Mouse (Mus musculus) B cell, adult 62 days (primary cell): ENCODE results near the gene Abcd4. TPM values are rescaled to one million over a fixed set of nuclear protein-coding genes. Genes with fewer than 3 reads are reported as not detected.

Source experiments
- total RNA-seq: library from RNA; stranded (reverse); gene quantifications from 4 replicates; pipeline ENCODE4 v1.2.4, GENCODE M21; 2023

The Abcd4 gene
- 17.5 to 20.0 TPM (median 18.4 TPM) in 4 replicates for total RNA-seq

DNA sequence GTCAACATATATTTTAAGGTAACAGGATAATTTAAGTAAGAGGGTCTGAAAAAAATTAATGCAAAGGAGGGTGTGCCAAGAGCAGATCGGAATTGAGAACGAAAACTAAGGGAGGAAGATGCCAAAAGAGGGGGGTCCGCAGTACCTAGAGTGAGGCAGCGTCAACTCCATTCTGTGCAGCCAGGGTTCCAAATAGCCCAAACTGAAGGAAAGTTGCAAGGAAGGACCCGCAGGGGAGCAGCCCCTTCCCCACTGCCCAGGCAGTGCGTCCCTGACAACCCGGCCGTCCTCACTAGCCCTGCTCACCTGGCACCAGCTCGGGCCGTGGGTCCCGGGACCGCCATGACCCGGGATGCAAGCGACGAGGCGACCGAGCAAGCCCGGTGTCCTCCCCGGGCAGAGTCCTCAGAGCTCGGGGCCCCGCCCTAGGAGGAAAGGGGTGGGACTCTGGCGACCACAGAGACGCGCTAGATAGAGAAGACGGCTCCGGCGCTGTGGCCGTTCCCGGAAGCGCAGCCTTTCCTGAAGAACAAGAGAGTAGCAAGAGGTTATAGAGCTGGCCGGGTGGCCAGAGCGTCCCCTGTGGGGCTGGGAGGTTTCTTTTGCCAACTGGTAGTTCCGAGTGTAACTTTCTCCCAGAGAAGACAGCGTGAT is at the start of gene Abcd4:
Gene Abcd4, minus strand, starts transcription at position 437 of the 654 bp plus-strand sequence.

DNA sequence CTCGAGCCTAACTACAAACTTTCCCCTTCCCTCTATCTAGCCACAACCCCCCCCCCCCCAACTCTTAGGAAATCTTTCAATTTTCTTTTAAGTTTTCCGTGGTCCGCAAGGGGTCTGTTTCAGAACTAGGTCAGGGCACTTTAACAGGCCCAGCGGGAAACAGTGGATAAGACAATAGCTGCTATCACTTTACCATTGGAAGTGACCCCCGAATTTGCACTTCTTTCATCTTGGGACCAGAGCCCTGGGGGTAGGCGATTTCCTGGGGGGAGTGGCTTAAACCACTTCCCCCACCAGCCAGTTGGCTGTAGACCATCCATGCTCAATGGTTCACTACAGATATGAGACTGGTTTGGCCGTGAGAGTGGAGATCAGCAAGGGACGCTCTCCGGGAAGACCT is 23.4 kb upstream of the Abcd4 start, which contains the start of gene Vrtn:
Gene Vrtn, plus strand, starts transcription at position 366 of the 400 bp plus-strand sequence.

DNA sequence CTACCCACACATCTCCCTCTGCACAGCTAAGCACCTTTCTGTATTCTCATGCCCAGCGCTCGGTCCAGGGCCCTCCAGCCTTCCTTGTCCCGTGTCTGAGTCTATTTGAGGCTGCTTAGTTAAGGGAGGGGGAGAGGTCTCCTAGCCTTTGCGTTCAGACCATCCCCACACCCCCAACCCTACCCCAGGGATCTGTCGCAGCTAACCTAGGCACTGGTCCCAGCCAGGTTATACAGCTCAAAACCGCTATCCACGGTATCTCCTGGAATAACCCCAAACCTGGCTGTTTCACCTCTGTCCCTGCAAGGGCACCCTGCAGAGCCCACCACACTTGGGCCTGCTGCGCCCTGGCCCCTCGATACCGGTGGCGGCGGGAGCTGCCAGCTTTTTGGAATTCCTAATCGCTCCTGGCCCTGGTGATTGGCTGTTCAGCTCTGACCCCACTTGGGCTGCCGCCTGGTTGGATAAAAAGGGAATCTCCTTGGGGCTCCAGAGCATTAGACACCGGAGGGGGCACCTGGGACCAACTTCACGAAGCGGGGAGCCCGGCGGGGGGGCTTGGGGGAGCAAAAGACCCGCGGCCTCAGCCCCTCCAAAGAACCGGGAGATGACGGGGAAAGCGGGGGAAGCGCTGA is 47.8 kb downstream of the Abcd4 start, which contains the start of gene Vsx2:
Gene Vsx2, plus strand, starts transcription at position 427 of the 635 bp plus-strand sequence.

Other genes with a start within 250 kb of the Abcd4 start
- 26.8 to 33.3 TPM (median 29.1 TPM) in 4 replicates for gene Entpd5, start 208.4 kb downstream of the Abcd4 start, total RNA-seq
- 0.77 to 1.7 TPM (median 1.6 TPM) in 4 replicates for gene Bbof1, start 208.3 kb downstream of the Abcd4 start, total RNA-seq
- 45.3 to 47.8 TPM (median 46.1 TPM) in 4 replicates for gene Rnf113a2, start 200.2 kb downstream of the Abcd4 start, total RNA-seq
- gene Aldh6a1, start 166.4 kb downstream of the Abcd4 start, total RNA-seq = 6.7 to 11.9 TPM (median 7.9 TPM) in 4 replicates
- 17.2 to 23.1 TPM (median 22.6 TPM) in 4 replicates for gene Lin52, start 166.0 kb downstream of the Abcd4 start, total RNA-seq
- gene Vsx2, start 47.7 kb downstream of the Abcd4 start, total RNA-seq = not detected in 4 replicates
- gene Vrtn, start 23.6 kb upstream of the Abcd4 start, total RNA-seq = not detected in 4 replicates
- gene Syndig1l, start 81.4 kb upstream of the Abcd4 start, total RNA-seq = not detected in 4 replicates
- gene Npc2, start 155.7 kb upstream of the Abcd4 start, total RNA-seq = 41.5 to 51.5 TPM (median 48.5 TPM) in 4 replicates
- gene Isca2, start 155.8 kb upstream of the Abcd4 start, total RNA-seq = 49.9 to 75.6 TPM (median 61.5 TPM) in 4 replicates